Mouse (Mus musculus): ENCODE results near the gene Ntm. TPM values are rescaled to one million over a fixed set of nuclear protein-coding genes. Genes with fewer than 3 reads are reported as not detected.

Ntm gene
- polyA plus RNA-seq, 1 experiment from 2014 or later: 20.1 TPM

GRCm38 (mm10) chr9:29087171-29087570, 875.8 kb downstream of the Ntm start:
- no peaks in the 10 kb centered on the region for H3K36me3 ChIP-seq
- ATAC-seq (ENCODE audit: insufficient number of reproducible peaks, insufficient read depth, low FRiP score, low TSS enrichment, low read depth): no peak
- H3K4me3 ChIP-seq (replicated peaks): no peak overlapping the region
- no peaks in the 10 kb centered on the region for H3K9me3 ChIP-seq
- no peak overlapping the region for H3K9ac ChIP-seq (replicated peaks)
- no peaks in the 10 kb centered on the region for H3K27me3 ChIP-seq
- no peaks in the 10 kb centered on the region for H3K4me1 ChIP-seq (replicated peaks)
- H3K27ac ChIP-seq: no peak overlapping the region
- H3K4me2 ChIP-seq: no peak overlapping the region

GRCm38 (mm10) chr9:29075924-29076577, 886.9 kb downstream of the Ntm start:
- Histone ChIP-seq H3K4me3 (replicated peaks) (no peak overlapping the region), H3K36me3 (no peaks in the 10 kb centered on the region), H3K27ac (no peak overlapping the region), H3K4me2 (no peak overlapping the region), H3K9me3 (no peaks in the 10 kb centered on the region), H3K4me1 (replicated peaks) (no peaks in the 10 kb centered on the region), H3K27me3 (no peaks in the 10 kb centered on the region; the same call in none of the 2 replicates), H3K9ac (replicated peaks) (no peak overlapping the region)
- 65% methylated on average over 5 of the region's 5 CpGs for WGBS
- ATAC-seq (ENCODE audit: insufficient number of reproducible peaks, insufficient read depth, low FRiP score, low TSS enrichment, low read depth): no peak

GRCm38 (mm10) chr9:29075243-29075642, 887.7 kb downstream of the Ntm start:
- Histone ChIP-seq H3K9me3 (no peaks in the 10 kb centered on the region), H3K4me3 (replicated peaks) (no peak overlapping the region), H3K27me3 (peaks cover 2% of the 10 kb centered on the region), H3K9ac (replicated peaks) (no peak overlapping the region), H3K27ac (no peak overlapping the region), H3K36me3 (no peaks in the 10 kb centered on the region), H3K4me2 (no peak overlapping the region), H3K4me1 (replicated peaks) (no peaks in the 10 kb centered on the region)
- no peak for ATAC-seq (ENCODE audit: insufficient number of reproducible peaks, insufficient read depth, low FRiP score, low TSS enrichment, low read depth)
- 82% methylated on average over 2 of the region's 2 CpGs for WGBS

GRCm38 (mm10) chr9:29074494-29074893, 888.4 kb downstream of the Ntm start:
- 72% methylated on average over 2 of the region's 2 CpGs for WGBS
- ATAC-seq (ENCODE audit: insufficient number of reproducible peaks, insufficient read depth, low FRiP score, low TSS enrichment, low read depth): no peak

GRCm38 (mm10) chr9:29071997-29072396, 890.9 kb downstream of the Ntm start:
- Histone ChIP-seq H3K4me1 (replicated peaks) (no peaks in the 10 kb centered on the region), H3K27ac (no peak overlapping the region), H3K4me2 (no peak overlapping the region), H3K9me3 (no peaks in the 10 kb centered on the region), H3K36me3 (no peaks in the 10 kb centered on the region), H3K4me3 (replicated peaks) (no peak overlapping the region), H3K9ac (replicated peaks) (no peak overlapping the region), H3K27me3 (peaks cover 2% of the 10 kb centered on the region)
- WGBS: 50% methylated on average over 1 of the region's 1 CpGs
- ATAC-seq (ENCODE audit: insufficient number of reproducible peaks, insufficient read depth, low FRiP score, low TSS enrichment, low read depth): no peak

More at GRCm38 (mm10) chr9:29074494-29074893, 888.4 kb downstream of the Ntm start:
- H3K4me3 ChIP-seq (replicated peaks): no peak overlapping the region
- H3K4me1 ChIP-seq (replicated peaks): no peaks in the 10 kb centered on the region
- H3K4me2 ChIP-seq: no peak overlapping the region
- no peak overlapping the region for H3K9ac ChIP-seq (replicated peaks)
- H3K27me3 ChIP-seq: peaks cover 2% of the 10 kb centered on the region
- H3K27ac ChIP-seq: no peak overlapping the region
- no peaks in the 10 kb centered on the region for H3K9me3 ChIP-seq
- no peaks in the 10 kb centered on the region for H3K36me3 ChIP-seq

GRCm38 (mm10) chr9:29067572-29067971, 895.4 kb downstream of the Ntm start:
- no peak overlapping the region for H3K4me3 ChIP-seq (replicated peaks)
- H3K27ac ChIP-seq: no peak overlapping the region
- H3K9me3 ChIP-seq: no peaks in the 10 kb centered on the region
- ATAC-seq (ENCODE audit: insufficient number of reproducible peaks, insufficient read depth, low FRiP score, low TSS enrichment, low read depth): no peak
- H3K4me1 ChIP-seq (replicated peaks): no peaks in the 10 kb centered on the region
- H3K36me3 ChIP-seq: no peaks in the 10 kb centered on the region
- no peak overlapping the region for H3K9ac ChIP-seq (replicated peaks)
- 0 out of 2 replicates have a peak, but pooled peaks cover 2% of the 10 kb centered on the region for H3K27me3 ChIP-seq
- 79% methylated on average over 5 of the region's 5 CpGs for WGBS
- no peak overlapping the region for H3K4me2 ChIP-seq

GRCm38 (mm10) chr9:29060293-29060692, 902.6 kb downstream of the Ntm start:
- Histone ChIP-seq H3K27ac (no peak overlapping the region), H3K4me2 (no peak overlapping the region), H3K36me3 (no peaks in the 10 kb centered on the region), H3K4me1 (replicated peaks) (no peaks in the 10 kb centered on the region; the same call in 1 of the 2 replicates), H3K4me3 (replicated peaks) (no peak overlapping the region), H3K9me3 (no peaks in the 10 kb centered on the region), H3K27me3 (no peaks in the 10 kb centered on the region), H3K9ac (replicated peaks) (no peak overlapping the region)
- ATAC-seq (ENCODE audit: insufficient number of reproducible peaks, insufficient read depth, low FRiP score, low TSS enrichment, low read depth): no peak
- WGBS: 51% methylated on average over 6 of the region's 6 CpGs

- WGBS: 74% methylated on average over 8 of the region's 8 CpGs
- H3K27ac ChIP-seq: no peak overlapping the region
- H3K36me3 ChIP-seq: no peaks in the 10 kb centered on the region
- H3K4me1 ChIP-seq (replicated peaks): no peaks in the 10 kb centered on the region; the same call in 1 of the 2 replicates
- H3K9ac ChIP-seq (replicated peaks): no peak overlapping the region
- no peaks in the 10 kb centered on the region for H3K27me3 ChIP-seq
- no peak overlapping the region for H3K4me3 ChIP-seq (replicated peaks)
- no peak overlapping the region for H3K4me2 ChIP-seq
- ATAC-seq (ENCODE audit: insufficient number of reproducible peaks, insufficient read depth, low FRiP score, low TSS enrichment, low read depth): no peak
- H3K9me3 ChIP-seq: no peaks in the 10 kb centered on the region
Observed at GRCm38 (mm10) chr9:29058811-29059210, 904.1 kb downstream of the Ntm start.

- Histone ChIP-seq H3K27ac (no peak overlapping the region), H3K36me3 (no peaks in the 10 kb centered on the region), H3K4me2 (no peak overlapping the region), H3K4me1 (replicated peaks) (no peaks in the 10 kb centered on the region; the same call in 1 of the 2 replicates), H3K4me3 (replicated peaks) (no peak overlapping the region), H3K9ac (replicated peaks) (no peak overlapping the region), H3K9me3 (no peaks in the 10 kb centered on the region), H3K27me3 (no peaks in the 10 kb centered on the region)
- 78% methylated on average over 2 of the region's 2 CpGs for WGBS
- ATAC-seq (ENCODE audit: insufficient number of reproducible peaks, insufficient read depth, low FRiP score, low TSS enrichment, low read depth): no peak
Observed at GRCm38 (mm10) chr9:29055637-29056036, 907.3 kb downstream of the Ntm start.

GRCm38 (mm10) chr9:29036466-29036865, 926.5 kb downstream of the Ntm start:
- Histone ChIP-seq H3K9ac (replicated peaks) (no peak overlapping the region), H3K9me3 (no peaks in the 10 kb centered on the region)
- no peak for ATAC-seq (ENCODE audit: insufficient number of reproducible peaks, insufficient read depth, low FRiP score, low TSS enrichment, low read depth)

GRCm38 (mm10) chr9:29036058-29036457, 926.9 kb downstream of the Ntm start:
- no peaks in the 10 kb centered on the region for H3K27me3 ChIP-seq
- no peak overlapping the region for H3K4me3 ChIP-seq (replicated peaks)
- no peaks in the 10 kb centered on the region for H3K36me3 ChIP-seq
- no peak for ATAC-seq (ENCODE audit: insufficient number of reproducible peaks, insufficient read depth, low FRiP score, low TSS enrichment, low read depth)
- H3K4me2 ChIP-seq: no peak overlapping the region
- peaks cover 5% of the 10 kb centered on the region; the same call in 1 of the 2 replicates for H3K4me1 ChIP-seq (replicated peaks)
- H3K9ac ChIP-seq (replicated peaks): no peak overlapping the region
- H3K9me3 ChIP-seq: no peaks in the 10 kb centered on the region
- WGBS: 38% methylated on average over 4 of the region's 4 CpGs
- no peak overlapping the region for H3K27ac ChIP-seq

More at GRCm38 (mm10) chr9:29036466-29036865, 926.5 kb downstream of the Ntm start:
- H3K4me1 ChIP-seq (replicated peaks): peaks cover 5% of the 10 kb centered on the region; the same call in 1 of the 2 replicates
- 51% methylated on average over 3 of the region's 3 CpGs for WGBS
- no peak overlapping the region for H3K4me3 ChIP-seq (replicated peaks)
- H3K27ac ChIP-seq: no peak overlapping the region
- H3K27me3 ChIP-seq: no peaks in the 10 kb centered on the region
- no peaks in the 10 kb centered on the region for H3K36me3 ChIP-seq
- no peak overlapping the region for H3K4me2 ChIP-seq

GRCm38 (mm10) chr9:29026410-29026809, 936.5 kb downstream of the Ntm start:
- no peaks in the 10 kb centered on the region for H3K9me3 ChIP-seq
- ATAC-seq (ENCODE audit: insufficient number of reproducible peaks, insufficient read depth, low FRiP score, low TSS enrichment, low read depth): no peak
- H3K27me3 ChIP-seq: no peaks in the 10 kb centered on the region
- H3K4me3 ChIP-seq (replicated peaks): no peak overlapping the region
- H3K36me3 ChIP-seq: no peaks in the 10 kb centered on the region
- no peak overlapping the region for H3K27ac ChIP-seq
- H3K9ac ChIP-seq (replicated peaks): no peak overlapping the region
- no peak overlapping the region for H3K4me2 ChIP-seq
- 79% methylated on average over 6 of the region's 6 CpGs for WGBS
- no peaks in the 10 kb centered on the region for H3K4me1 ChIP-seq (replicated peaks)

Data from limb, embryonic 12.5 days (tissue).